Mouse (Mus musculus): Measurements from ENCODE around the gene Fam186a. TPM values are rescaled to one million over a fixed set of nuclear protein-coding genes. Genes with fewer than 3 reads are reported as not detected.

Gene Fam186a
- total and polyA plus RNA-seq, 2 experiments from 2014 or later, result 0.47 TPM; not detected in 1

- 91% methylated on average over 8 of the region's 8 CpGs for WGBS
- Histone ChIP-seq H3K36me3 (ENCODE audit: insufficient read depth, low read length) (no peaks in the 10 kb centered on the region), H3K9me3 (ENCODE audit: low read length) (no peaks in the 10 kb centered on the region), H3K9ac (replicated peaks; ENCODE audit: low read length) (no peak overlapping the region), H3K27ac (no peak overlapping the region), H3K27me3 (ENCODE audit: insufficient read depth, low read length) (no peaks in the 10 kb centered on the region), H3K4me1 (ENCODE audit: insufficient read depth, low read length) (no peaks in the 10 kb centered on the region), H3K4me3 (ENCODE audit: low read length) (no peak overlapping the region), H3K4me2 (ENCODE audit: low read depth, low read length) (no peak overlapping the region)
- no peak for ATAC-seq
- no peak for DNase-seq (ENCODE audit: low spot score)
- TF ChIP-seq CTCF (IDR thresholded peaks at IDR 0.05; ENCODE audit: low read depth), result no peak
Measured at GRCm38 (mm10) chr15:99965103-99965775, 1.6 kb downstream of the Fam186a start.

GRCm38 (mm10) chr15:99955324-99955723 is 11.5 kb downstream of the Fam186a start:
- no peaks in the 10 kb centered on the region for H3K4me1 ChIP-seq (ENCODE audit: insufficient read depth, low read length)

GRCm38 (mm10) chr15:99940970-99941630 is 25.8 kb downstream of the Fam186a start:
- no peak overlapping the region for H3K27ac ChIP-seq
- no peaks in the 10 kb centered on the region for H3K36me3 ChIP-seq (ENCODE audit: insufficient read depth, low read length)
- 69% methylated on average over 4 of the region's 4 CpGs for WGBS
- H3K4me2 ChIP-seq (ENCODE audit: low read depth, low read length), result no peak overlapping the region
- no peak for TF ChIP-seq CTCF (IDR thresholded peaks at IDR 0.05; ENCODE audit: low read depth)
- no peak for DNase-seq (ENCODE audit: low spot score)
- H3K27me3 ChIP-seq (ENCODE audit: insufficient read depth, low read length), result no peaks in the 10 kb centered on the region
- no peak overlapping the region for H3K4me3 ChIP-seq (ENCODE audit: low read length)
- H3K9ac ChIP-seq (replicated peaks; ENCODE audit: low read length), result no peak overlapping the region
- no peak for ATAC-seq
- H3K4me1 ChIP-seq (ENCODE audit: insufficient read depth, low read length), result no peaks in the 10 kb centered on the region
- H3K9me3 ChIP-seq (ENCODE audit: low read length), result no peaks in the 10 kb centered on the region

More at GRCm38 (mm10) chr15:99955324-99955723, 11.5 kb downstream of the Fam186a start:
- 74% methylated on average over 4 of the region's 4 CpGs for WGBS
- Histone ChIP-seq H3K4me3 (ENCODE audit: low read length) (no peak overlapping the region), H3K9ac (replicated peaks; ENCODE audit: low read length) (no peak overlapping the region), H3K27ac (no peak overlapping the region), H3K27me3 (ENCODE audit: insufficient read depth, low read length) (no peaks in the 10 kb centered on the region), H3K36me3 (ENCODE audit: insufficient read depth, low read length) (no peaks in the 10 kb centered on the region), H3K9me3 (ENCODE audit: low read length) (no peaks in the 10 kb centered on the region), H3K4me2 (ENCODE audit: low read depth, low read length) (no peak overlapping the region)
- DNase-seq (ENCODE audit: low spot score) (no peak), ATAC-seq (no peak)
- no peak for TF ChIP-seq CTCF (IDR thresholded peaks at IDR 0.05; ENCODE audit: low read depth)

- no peaks in the 10 kb centered on the region for H3K4me1 ChIP-seq (ENCODE audit: insufficient read depth, low read length)
- no peaks in the 10 kb centered on the region for H3K9me3 ChIP-seq (ENCODE audit: low read length)
- H3K4me3 ChIP-seq (ENCODE audit: low read length), result no peak overlapping the region
- no peak overlapping the region for H3K27ac ChIP-seq
- no peak for TF ChIP-seq CTCF (IDR thresholded peaks at IDR 0.05; ENCODE audit: low read depth)
- H3K27me3 ChIP-seq (ENCODE audit: insufficient read depth, low read length), result no peaks in the 10 kb centered on the region
- H3K4me2 ChIP-seq (ENCODE audit: low read depth, low read length), result no peak overlapping the region
- no peak overlapping the region for H3K9ac ChIP-seq (replicated peaks; ENCODE audit: low read length)
- ATAC-seq (no peak), DNase-seq (ENCODE audit: low spot score) (peak; percentile 26)
- no peaks in the 10 kb centered on the region for H3K36me3 ChIP-seq (ENCODE audit: insufficient read depth, low read length)
- WGBS, result 20% methylated on average over 2 of the region's 2 CpGs
Measured at GRCm38 (mm10) chr15:99940426-99940825, 26.4 kb downstream of the Fam186a start.

- no peak for TF ChIP-seq CTCF (IDR thresholded peaks at IDR 0.05; ENCODE audit: low read depth)
- no peaks in the 10 kb centered on the region for H3K9me3 ChIP-seq (ENCODE audit: low read length)
- WGBS, result 88% methylated on average over 8 of the region's 8 CpGs
Measured at GRCm38 (mm10) chr15:99937841-99938240, 29.0 kb downstream of the Fam186a start.

GRCm38 (mm10) chr15:99936659-99937058 is 30.2 kb downstream of the Fam186a start:
- Histone ChIP-seq H3K27ac (no peak overlapping the region), H3K4me1 (ENCODE audit: insufficient read depth, low read length) (no peaks in the 10 kb centered on the region), H3K36me3 (ENCODE audit: insufficient read depth, low read length) (no peaks in the 10 kb centered on the region), H3K9ac (replicated peaks; ENCODE audit: low read length) (no peak overlapping the region), H3K27me3 (ENCODE audit: insufficient read depth, low read length) (no peaks in the 10 kb centered on the region), H3K4me3 (ENCODE audit: low read length) (no peak overlapping the region), H3K9me3 (ENCODE audit: low read length) (no peaks in the 10 kb centered on the region), H3K4me2 (ENCODE audit: low read depth, low read length) (no peak overlapping the region)
- 94% methylated on average over 3 of the region's 3 CpGs for WGBS
- no peak for ATAC-seq
- DNase-seq (ENCODE audit: low spot score), result no peak
- no peak for TF ChIP-seq CTCF (IDR thresholded peaks at IDR 0.05; ENCODE audit: low read depth)

More at GRCm38 (mm10) chr15:99937841-99938240, 29.0 kb downstream of the Fam186a start:
- Histone ChIP-seq H3K36me3 (ENCODE audit: insufficient read depth, low read length) (no peaks in the 10 kb centered on the region), H3K4me1 (ENCODE audit: insufficient read depth, low read length) (no peaks in the 10 kb centered on the region), H3K27ac (no peak overlapping the region), H3K4me2 (ENCODE audit: low read depth, low read length) (no peak overlapping the region), H3K27me3 (ENCODE audit: insufficient read depth, low read length) (no peaks in the 10 kb centered on the region), H3K9ac (replicated peaks; ENCODE audit: low read length) (no peak overlapping the region), H3K4me3 (ENCODE audit: low read length) (no peak overlapping the region)
- ATAC-seq (no peak), DNase-seq (ENCODE audit: low spot score) (no peak)

GRCm38 (mm10) chr15:99934501-99934900 is 32.4 kb downstream of the Fam186a start:
- Histone ChIP-seq H3K27ac (no peak overlapping the region), H3K9me3 (ENCODE audit: low read length) (no peaks in the 10 kb centered on the region), H3K4me1 (ENCODE audit: insufficient read depth, low read length) (no peaks in the 10 kb centered on the region), H3K27me3 (ENCODE audit: insufficient read depth, low read length) (no peaks in the 10 kb centered on the region), H3K4me3 (ENCODE audit: low read length) (no peak overlapping the region), H3K9ac (replicated peaks; ENCODE audit: low read length) (no peak overlapping the region), H3K36me3 (ENCODE audit: insufficient read depth, low read length) (no peaks in the 10 kb centered on the region), H3K4me2 (ENCODE audit: low read depth, low read length) (no peak overlapping the region)
- DNase-seq (ENCODE audit: low spot score) (no peak), ATAC-seq (no peak)
- TF ChIP-seq CTCF (IDR thresholded peaks at IDR 0.05; ENCODE audit: low read depth), result no peak
- WGBS, result 41% methylated on average over 1 of the region's 1 CpGs
